20 mouse cellular contexts compared by ENCODE assay signal in the genomic region with DNA sequence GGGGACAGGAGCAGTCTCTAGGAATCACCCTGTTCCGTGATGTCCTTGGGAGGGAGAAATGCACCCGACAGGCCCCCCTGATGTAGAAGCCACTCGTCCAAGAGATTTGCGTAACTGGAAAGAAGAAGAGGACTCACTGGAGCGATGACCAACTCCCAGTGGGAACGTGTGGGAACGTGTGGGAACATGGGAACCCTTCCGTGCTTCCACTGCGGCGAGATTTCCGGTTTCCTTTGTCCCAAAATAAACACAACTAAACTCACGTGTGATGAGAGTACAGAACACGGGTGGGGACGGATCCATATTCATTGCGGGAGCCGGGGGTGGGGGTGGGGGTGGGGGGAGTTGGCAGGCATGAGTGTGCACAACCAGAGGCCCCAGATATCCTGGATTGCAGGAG.
DNase-seq lines count a peak whose midpoint lies in the region; ATAC-seq and TF ChIP-seq lines count a peak whose summit lies in the region.
"Had no signal": no experiment of that assay in that cellular context is flagged by ENCODE, and none has a peak within 500 bp of the region (broad histone marks: within the 10 kb centered on the region; RNA-seq: fewer than 3 reads in every experiment).

No protein-coding gene starts in this region.

- intact Hi-C loops in left cerebral cortex, adult 2 months (cut with DNase I) = no loop called here

- H3K9me3 ChIP-seq in heart, embryonic 12.5 days (replicated peaks) = peaks cover 8% of the 10 kb centered on the region
- H3K9me3 ChIP-seq in stomach, embryonic 14.5 days (ENCODE audit: control insufficient read depth, low read depth, low read length) = no peaks in the 10 kb centered on the region
- H3K9me3 ChIP-seq in stomach, postnatal 0 days (ENCODE audit: control insufficient read depth, low read length) = no peaks in the 10 kb centered on the region
- no peaks in the 10 kb centered on the region for H3K9me3 ChIP-seq in limb, embryonic 10.5 days (replicated peaks)
- H3K9me3 ChIP-seq in hindbrain, embryonic 14.5 days (ENCODE audit: control insufficient read depth, low read length) = no peaks in the 10 kb centered on the region
- H3K9me3 ChIP-seq: forebrain, embryonic 15.5 days; limb, embryonic 15.5 days had no signal

- H3K4me1 ChIP-seq in heart, embryonic 12.5 days (replicated peaks) = peaks cover 26% of the 10 kb centered on the region
- peaks cover 15% of the 10 kb centered on the region for H3K4me1 ChIP-seq in stomach, embryonic 14.5 days (ENCODE audit: control insufficient read depth, insufficient read depth, low read length)
- H3K4me1 ChIP-seq in stomach, postnatal 0 days (replicated peaks; ENCODE audit: control insufficient read depth, insufficient read depth) = peaks cover 5% of the 10 kb centered on the region; the same call in 1 of the 2 replicates
- peaks cover 36% of the 10 kb centered on the region for H3K4me1 ChIP-seq in limb, embryonic 10.5 days
- peaks cover 24% of the 10 kb centered on the region for H3K4me1 ChIP-seq in hindbrain, embryonic 14.5 days (replicated peaks; ENCODE audit: control insufficient read depth, insufficient read depth, low read length)

- no peak for ATAC-seq in heart, embryonic 12.5 days (ENCODE audit: insufficient number of reproducible peaks, low FRiP score)
- no peak for ATAC-seq in stomach, embryonic 14.5 days (ENCODE audit: insufficient number of reproducible peaks, insufficient read depth, low FRiP score, low read depth)
- ATAC-seq in stomach, postnatal 0 days (ENCODE audit: low FRiP score, low TSS enrichment) = no peak
- ATAC-seq in hindbrain, embryonic 14.5 days (ENCODE audit: low FRiP score) = no peak
- ATAC-seq: forebrain, embryonic 15.5 days; hindbrain, embryonic 16.5 days; liver, postnatal 0 days had no signal

- no peak overlapping the region for H3K4me3 ChIP-seq in heart, embryonic 12.5 days
- no peak overlapping the region for H3K4me3 ChIP-seq in stomach, embryonic 14.5 days (ENCODE audit: low read depth, low read length)
- no peak overlapping the region for H3K4me3 ChIP-seq in stomach, postnatal 0 days (ENCODE audit: low read depth, low read length)
- no peak overlapping the region for H3K4me3 ChIP-seq in limb, embryonic 10.5 days
- H3K4me3 ChIP-seq in hindbrain, embryonic 14.5 days (replicated peaks; ENCODE audit: low read length) = no peak overlapping the region
- no peak overlapping the region for H3K4me3 ChIP-seq in left cerebral cortex, adult 2 months
- H3K4me3 ChIP-seq: erythroblast, embryonic 14.5 days; forebrain, embryonic 15.5 days; limb, embryonic 15.5 days; megakaryocyte, embryonic 14.5 days had no signal

- no peak for TF ChIP-seq CTCF in stomach, postnatal 0 days (IDR thresholded peaks at IDR 0.05; ENCODE audit: low read depth)
- TF ChIP-seq CTCF in left cerebral cortex, adult 2 months (IDR thresholded peaks at IDR 0.05) = no peak

- H3K4me2 ChIP-seq in heart, embryonic 12.5 days = no peak overlapping the region
- H3K4me2 ChIP-seq in stomach, embryonic 14.5 days (replicated peaks; ENCODE audit: low read depth, low read length) = peak overlapping the region; percentile 18; the same call in 1 of the 2 replicates
- no peak overlapping the region for H3K4me2 ChIP-seq in stomach, postnatal 0 days (replicated peaks; ENCODE audit: low read depth)
- no peak overlapping the region for H3K4me2 ChIP-seq in hindbrain, embryonic 14.5 days (replicated peaks)
- H3K4me2 ChIP-seq: forebrain, embryonic 15.5 days; limb, embryonic 15.5 days had no signal

- WGBS in heart, embryonic 12.5 days = 69% methylated on average over 16 of the region's 16 CpGs
- 77% methylated on average over 16 of the region's 16 CpGs for WGBS in stomach, embryonic 14.5 days
- 68% methylated on average over 16 of the region's 16 CpGs for WGBS in stomach, postnatal 0 days
- 86% methylated on average over 16 of the region's 16 CpGs for WGBS in limb, embryonic 10.5 days
- 81% methylated on average over 16 of the region's 16 CpGs for WGBS in hindbrain, embryonic 14.5 days

- no peak overlapping the region for H3K9ac ChIP-seq in heart, embryonic 12.5 days
- H3K9ac ChIP-seq in stomach, embryonic 14.5 days (replicated peaks; ENCODE audit: low read depth, low read length) = no peak overlapping the region
- H3K9ac ChIP-seq in stomach, postnatal 0 days (ENCODE audit: low read length) = no peak overlapping the region
- H3K9ac ChIP-seq in hindbrain, embryonic 14.5 days = no peak overlapping the region
- H3K9ac ChIP-seq: forebrain, embryonic 15.5 days; limb, embryonic 15.5 days; liver, postnatal 0 days had no signal

- H3K27me3 ChIP-seq in heart, embryonic 12.5 days (replicated peaks) = peaks cover 3% of the 10 kb centered on the region; the same call in 1 of the 2 replicates
- H3K27me3 ChIP-seq in stomach, embryonic 14.5 days (ENCODE audit: control insufficient read depth, insufficient read depth, low read length) = no peaks in the 10 kb centered on the region
- H3K27me3 ChIP-seq in stomach, postnatal 0 days (ENCODE audit: control insufficient read depth, insufficient read depth, low read length) = no peaks in the 10 kb centered on the region
- H3K27me3 ChIP-seq in limb, embryonic 10.5 days (ENCODE audit: low read depth, poor library complexity, severe bottlenecking) = peaks cover 28% of the 10 kb centered on the region
- H3K27me3 ChIP-seq in hindbrain, embryonic 14.5 days (ENCODE audit: control insufficient read depth, insufficient read depth, low read length) = no peaks in the 10 kb centered on the region
- H3K27me3 ChIP-seq: forebrain, embryonic 15.5 days; limb, embryonic 15.5 days had no signal

- DNase-seq in heart, adult 11 months = peak; percentile 98
- DNase-seq in stomach, postnatal 0 days (ENCODE audit: low spot score) = no peak
- no peak for DNase-seq in limb, embryonic 10.5 days (ENCODE audit: low spot score)
- no peak for DNase-seq in hindbrain, embryonic 14.5 days (ENCODE audit: low spot score)
- no peak for DNase-seq in cerebellum, adult 11-12 months
- no peak for DNase-seq in left cerebral cortex, adult 2 months (ENCODE audit: extremely low spot score in 1 of 2, low spot score in 2 of 2)
- DNase-seq: adrenal gland, adult 8-10 months; cerebellum, adult 18-20 months; kidney, adult 18-20 months; kidney, postnatal 36 days; layer of hippocampus, adult 9-11 months; liver, postnatal 0 days; thymus, adult 2 months had no signal

- TF ChIP-seq EP300 in stomach, postnatal 0 days (optimal IDR thresholded peaks at IDR 0.05) = no peak

- no peak overlapping the region for H3K27ac ChIP-seq in heart, embryonic 12.5 days (ENCODE audit: poor library complexity, severe bottlenecking)
- no peak overlapping the region for H3K27ac ChIP-seq in stomach, embryonic 14.5 days (ENCODE audit: low read length)
- H3K27ac ChIP-seq in stomach, postnatal 0 days (replicated peaks) = no peak overlapping the region
- H3K27ac ChIP-seq in limb, embryonic 10.5 days = 0 out of 2 replicates have a peak overlapping the region, but pooled peaks have one; percentile 20
- H3K27ac ChIP-seq in hindbrain, embryonic 14.5 days = no peak overlapping the region
- H3K27ac ChIP-seq in left cerebral cortex, adult 2 months = no peak overlapping the region
- H3K27ac ChIP-seq: forebrain, embryonic 15.5 days; limb, embryonic 15.5 days had no signal

- H3K36me3 ChIP-seq in heart, embryonic 12.5 days = no peaks in the 10 kb centered on the region
- no peaks in the 10 kb centered on the region for H3K36me3 ChIP-seq in stomach, embryonic 14.5 days (ENCODE audit: control insufficient read depth, insufficient read depth, low read length)
- no peaks in the 10 kb centered on the region for H3K36me3 ChIP-seq in stomach, postnatal 0 days (ENCODE audit: control insufficient read depth, insufficient read depth, low read length)
- no peaks in the 10 kb centered on the region for H3K36me3 ChIP-seq in limb, embryonic 10.5 days
- H3K36me3 ChIP-seq in hindbrain, embryonic 14.5 days (replicated peaks; ENCODE audit: control insufficient read depth, insufficient read depth) = no peaks in the 10 kb centered on the region
- H3K36me3 ChIP-seq: forebrain, embryonic 15.5 days; limb, embryonic 15.5 days had no signal
